Mouse (Mus musculus): ENCODE data around the gene Scarf1.

The Scarf1 gene

GRCm38 (mm10) chr11:75566276-75567196, 53.2 kb downstream of the Scarf1 start:
- DNase-seq = peak; percentile 56 to 63

DNA sequence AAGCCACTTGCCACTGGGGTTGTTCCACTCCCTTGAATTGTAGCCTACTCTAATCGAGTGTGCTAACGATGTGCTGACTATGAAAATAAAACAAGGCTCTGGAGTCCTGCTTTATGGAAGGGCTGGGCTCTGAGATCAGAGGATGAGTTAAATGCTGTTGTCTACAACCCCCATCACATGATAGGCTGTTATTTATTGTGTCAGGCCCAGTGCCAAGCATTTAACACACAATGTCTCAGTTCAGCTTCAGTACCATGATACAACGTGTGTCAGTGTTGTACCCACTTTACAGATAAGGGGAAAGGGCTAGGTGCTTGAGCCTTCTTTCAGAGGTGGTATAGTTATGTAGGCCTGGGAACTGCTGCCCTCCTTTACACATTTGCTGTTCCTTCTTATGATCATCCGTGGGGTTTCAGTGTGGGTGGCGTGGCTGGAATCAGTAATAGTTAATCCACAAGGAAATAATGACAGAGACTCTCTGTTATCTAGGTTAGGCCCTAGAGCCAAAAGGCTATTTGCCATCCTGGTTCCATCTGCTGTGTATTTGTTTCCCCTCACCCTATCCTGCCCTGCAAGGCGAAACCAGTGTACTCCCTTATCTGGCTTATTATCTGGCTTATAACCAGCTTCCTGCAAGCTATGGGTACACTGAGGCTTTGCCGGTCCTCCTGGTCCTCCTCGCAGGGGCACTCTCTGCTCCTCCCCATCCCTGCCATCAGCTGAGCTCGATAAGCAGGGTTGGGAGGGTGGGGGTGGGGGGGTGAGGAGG, 54.2 kb downstream of the Scarf1 start:
- peak; percentile 57 to 65 for DNase-seq

DNA sequence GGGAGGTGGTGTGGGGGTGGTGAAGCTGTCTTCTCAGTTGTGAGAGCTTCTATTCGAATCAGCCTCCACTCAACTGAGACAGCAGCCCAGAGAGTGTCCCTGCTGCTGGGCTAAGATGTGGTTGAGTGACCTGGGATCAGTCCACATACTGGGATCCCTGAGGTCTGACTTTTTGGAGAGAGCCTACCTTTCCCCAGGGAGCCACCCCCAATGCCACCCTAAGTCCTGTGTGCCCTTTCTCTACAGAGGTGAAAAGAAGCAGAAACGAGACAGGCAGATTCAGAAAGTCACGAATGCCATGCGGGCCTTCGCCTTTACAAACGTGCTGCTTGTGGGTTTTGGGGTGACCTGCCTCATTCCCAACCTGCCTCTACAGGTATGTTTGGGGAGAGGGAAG, 54.8 kb downstream of the Scarf1 start:
- no peak for DNase-seq

GRCm38 (mm10) chr11:75568962-75569361, 55.6 kb downstream of the Scarf1 start:
- no peak for DNase-seq

GRCm38 (mm10) chr11:75570375-75571125, 57.2 kb downstream of the Scarf1 start:
- DNase-seq = peak; percentile 83 to 89

GRCm38 (mm10) chr11:75571126-75571990, 58.0 kb downstream of the Scarf1 start:
- peak; percentile 68 to 70 for DNase-seq

- no peak for DNase-seq
Observed at GRCm38 (mm10) chr11:75572301-75572791, 59.0 kb downstream of the Scarf1 start.

- peak; percentile 96 to 97 for DNase-seq
Observed at GRCm38 (mm10) chr11:75572854-75573650, 59.7 kb downstream of the Scarf1 start.

DNA sequence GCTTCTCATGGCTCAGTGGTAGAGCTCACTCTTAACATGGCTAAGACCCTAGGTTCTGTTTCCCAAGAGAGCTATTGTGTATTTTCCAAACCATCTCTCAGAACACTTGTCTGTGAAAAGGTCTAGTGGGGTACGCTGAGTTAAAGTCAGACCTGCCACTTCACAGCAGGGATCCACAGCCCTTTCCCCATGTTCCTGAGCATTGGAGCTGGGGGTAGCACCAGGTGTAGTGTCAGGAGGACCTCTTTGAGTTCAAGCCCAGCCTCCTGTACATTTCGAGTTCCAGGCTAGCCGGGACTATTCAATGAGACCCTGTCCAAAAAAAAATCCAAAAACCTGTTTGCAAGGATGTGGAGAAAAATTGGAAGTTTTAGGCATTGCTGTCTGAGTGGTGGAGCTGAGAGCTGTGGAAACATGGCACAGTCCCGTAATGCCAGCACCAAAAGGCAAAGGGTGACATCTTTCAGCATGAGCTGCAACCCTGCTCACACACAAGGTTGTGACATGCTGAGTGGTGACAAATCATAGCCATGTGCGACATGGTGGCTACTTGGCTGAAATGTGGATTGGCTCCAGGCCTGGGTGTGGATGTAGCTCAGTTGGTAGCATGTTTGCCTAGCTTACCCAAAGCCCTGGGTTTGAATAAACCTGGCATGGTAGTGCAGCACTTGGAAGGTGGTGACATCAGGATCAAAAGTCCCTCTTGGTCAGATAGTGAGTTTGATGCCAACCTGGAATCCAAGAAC, 61.2 kb downstream of the Scarf1 start:
- DNase-seq = peak; percentile 61 to 62

- DNase-seq = no peak
Observed at GRCm38 (mm10) chr11:75575560-75576123, 62.3 kb downstream of the Scarf1 start.

Data from cerebellum, postnatal 10 days (tissue).